Mouse (Mus musculus) cerebellum, adult 2 months (tissue): Measurements from ENCODE around the gene Pex11g.

Experiments
- CTCF ChIP-seq: fragments of 200-500 bp; IDR thresholded peaks from 2 replicates; pipeline ENCODE4 v1.5.1; 2011; ENCODE audit warnings: low read depth, mild to moderate bottlenecking, control low read depth, low read length, moderate library complexity, borderline replicate concordance; ENCODE audit not compliant: insufficient read depth
- POLR2A ChIP-seq: fragments of 200-500 bp; IDR thresholded peaks from 2 replicates; pipeline ENCODE4 v1.6.1; 2011; ENCODE audit warnings: low read length, control low read depth, borderline replicate concordance; ENCODE audit not compliant: insufficient read depth

GRCm38 (mm10) chr8:3483546-3483945 is 16.1 kb upstream of the Pex11g start:
- no peak for TF ChIP-seq CTCF
- no peak for TF ChIP-seq POLR2A
